Mouse (Mus musculus) T-helper 1 cell (primary cell): ENCODE results near the gene Jade1.

Experiments
- in situ Hi-C: fragments of 300-600 bp; cut with MboI, MseI; formaldehyde crosslinking; loops from one replicate; pipeline ENCODE4 v1.15.1; 2025; ENCODE audit warnings: high pct_unique_total_duplicates

Jade1 gene

DNA sequence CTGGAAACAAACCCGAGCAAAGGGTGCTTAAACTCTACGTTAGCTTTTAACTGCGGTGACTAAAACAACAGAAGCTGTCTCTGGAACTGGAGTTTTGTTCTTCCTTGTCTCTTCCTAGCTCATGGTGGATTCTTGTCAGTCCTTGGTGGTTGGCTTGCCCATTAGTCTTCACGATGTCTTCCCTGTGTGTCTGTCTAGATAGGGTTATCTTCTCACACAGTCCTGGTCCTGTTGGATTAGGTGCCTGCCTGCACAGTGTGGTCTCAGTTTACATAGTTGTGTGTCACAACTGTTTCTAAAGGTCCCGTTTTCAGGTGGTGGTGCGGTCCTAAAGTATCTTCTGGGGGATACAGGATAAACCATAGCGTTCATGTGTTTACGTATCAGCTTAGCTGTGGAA, 41.5 kb downstream of the Jade1 start:
- in situ Hi-C loops: loop anchor here (25.0 kb wide), 1 partner anchor 1060 kb away; the partner anchor contains the start of gene Intu

GRCm38 (mm10) chr3:41598412-41598811, 42.9 kb downstream of the Jade1 start:
- in situ Hi-C loops: loop anchor here (25.0 kb wide), 1 partner anchor 1061 kb away; the partner anchor contains the start of gene Intu

- in situ Hi-C loops: loop anchor here (25.0 kb wide), 1 partner anchor 1062 kb away; the partner anchor contains the start of gene Intu
These were observed 43.7 kb downstream of the Jade1 start for GRCm38 (mm10) chr3:41599226-41599625.

DNA sequence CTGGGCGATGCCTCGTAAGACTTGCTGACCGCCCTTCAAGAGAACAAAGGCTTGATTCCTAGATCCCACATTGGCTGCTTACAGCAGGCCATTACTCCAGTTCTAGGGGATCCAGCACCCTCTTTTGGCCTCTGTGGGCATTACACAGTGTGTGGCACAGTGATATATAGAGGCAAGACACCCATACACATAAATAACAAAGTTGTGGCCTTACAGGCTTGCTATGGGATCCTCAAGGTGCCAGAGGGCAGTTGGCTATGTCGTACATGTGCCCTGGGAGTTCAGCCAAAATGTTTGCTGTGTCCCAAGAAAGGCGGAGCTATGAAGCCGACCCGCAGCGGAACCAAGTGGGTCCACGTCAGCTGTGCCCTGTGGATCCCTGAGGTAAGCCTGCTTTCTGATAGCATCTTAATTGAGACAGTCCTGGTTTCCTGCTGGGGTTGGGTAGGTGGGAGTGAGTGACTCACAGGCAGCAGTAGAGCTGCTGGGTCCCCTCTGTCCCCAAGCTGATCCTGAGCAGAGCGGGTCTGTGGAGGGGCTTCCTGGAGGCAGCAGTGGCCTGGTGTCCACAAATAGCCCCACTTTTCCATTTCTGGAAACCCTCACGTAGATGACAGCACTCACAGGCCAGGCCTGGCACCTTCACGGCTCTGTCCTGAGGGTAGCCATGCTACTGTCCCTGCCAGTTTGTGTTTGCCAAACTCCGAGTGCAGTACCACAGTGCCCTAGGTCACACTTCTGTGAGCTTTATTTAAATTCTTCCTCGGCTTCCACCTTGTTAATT, 44.5 kb downstream of the Jade1 start:
- in situ Hi-C loops: loop anchor here (25.0 kb wide), 1 partner anchor 1063 kb away; the partner anchor contains the start of gene Intu

DNA sequence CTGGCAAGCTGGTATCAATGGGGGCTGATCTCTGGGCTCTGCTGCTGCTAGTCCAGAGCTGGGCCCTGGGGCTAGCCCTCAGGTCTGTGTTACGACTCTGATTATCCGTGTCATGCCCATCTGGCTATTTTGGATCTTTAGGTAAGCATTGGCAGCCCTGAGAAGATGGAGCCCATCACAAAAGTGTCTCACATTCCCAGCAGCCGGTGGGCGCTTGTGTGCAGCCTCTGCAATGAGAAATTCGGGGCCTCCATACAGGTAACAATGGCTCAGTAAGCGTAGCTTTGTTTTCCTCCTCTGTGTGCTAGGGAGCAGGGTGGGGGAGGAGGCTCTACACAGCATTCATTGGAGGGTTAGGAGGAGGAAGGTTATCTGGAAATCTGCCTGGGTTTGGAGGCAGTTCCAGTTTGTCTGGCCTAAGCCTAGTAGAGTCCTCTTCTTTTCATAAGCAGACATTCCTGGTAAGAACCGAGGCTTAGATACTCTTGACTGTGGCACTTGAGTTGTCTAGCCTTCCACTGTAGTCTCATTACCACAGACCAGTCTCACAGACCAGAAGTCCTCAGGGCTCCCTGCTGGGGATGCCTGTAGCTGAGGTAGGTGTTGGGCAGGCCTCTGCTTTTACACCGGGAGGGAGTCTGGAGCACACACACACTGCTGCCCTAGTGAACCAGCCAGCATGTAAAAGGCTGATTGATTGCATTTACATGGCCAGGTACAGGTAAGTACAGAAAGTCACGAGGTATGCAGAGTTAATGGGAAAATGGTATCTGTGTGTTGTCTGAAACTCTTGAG, 45.9 kb downstream of the Jade1 start:
- in situ Hi-C loops: no loop called here

DNA sequence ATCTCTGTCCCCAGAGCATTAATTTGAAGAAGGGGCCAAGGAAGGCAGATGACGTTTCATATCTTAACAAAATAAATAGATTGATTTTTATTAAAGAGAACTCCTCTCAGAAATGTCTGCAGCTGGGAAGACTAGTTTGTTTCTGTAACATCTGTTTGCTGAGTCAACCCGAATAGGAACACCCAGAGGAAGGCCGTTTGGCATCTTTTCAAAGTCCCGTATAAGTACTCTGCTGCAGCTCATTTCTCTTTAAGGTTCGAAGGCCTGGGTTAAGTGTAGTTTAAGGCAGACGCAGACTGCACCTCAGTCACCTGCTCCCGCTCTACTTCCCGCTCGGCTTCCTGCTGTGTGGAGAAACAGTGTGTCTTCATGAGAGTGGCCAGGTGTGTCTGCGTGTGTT, 47.4 kb downstream of the Jade1 start:
- in situ Hi-C loops: no loop called here

- in situ Hi-C loops: no loop called here
These were observed 48.0 kb downstream of the Jade1 start for GRCm38 (mm10) chr3:41603470-41604019.

- in situ Hi-C loops: no loop called here
These were observed 49.2 kb downstream of the Jade1 start for GRCm38 (mm10) chr3:41604629-41605321.

DNA sequence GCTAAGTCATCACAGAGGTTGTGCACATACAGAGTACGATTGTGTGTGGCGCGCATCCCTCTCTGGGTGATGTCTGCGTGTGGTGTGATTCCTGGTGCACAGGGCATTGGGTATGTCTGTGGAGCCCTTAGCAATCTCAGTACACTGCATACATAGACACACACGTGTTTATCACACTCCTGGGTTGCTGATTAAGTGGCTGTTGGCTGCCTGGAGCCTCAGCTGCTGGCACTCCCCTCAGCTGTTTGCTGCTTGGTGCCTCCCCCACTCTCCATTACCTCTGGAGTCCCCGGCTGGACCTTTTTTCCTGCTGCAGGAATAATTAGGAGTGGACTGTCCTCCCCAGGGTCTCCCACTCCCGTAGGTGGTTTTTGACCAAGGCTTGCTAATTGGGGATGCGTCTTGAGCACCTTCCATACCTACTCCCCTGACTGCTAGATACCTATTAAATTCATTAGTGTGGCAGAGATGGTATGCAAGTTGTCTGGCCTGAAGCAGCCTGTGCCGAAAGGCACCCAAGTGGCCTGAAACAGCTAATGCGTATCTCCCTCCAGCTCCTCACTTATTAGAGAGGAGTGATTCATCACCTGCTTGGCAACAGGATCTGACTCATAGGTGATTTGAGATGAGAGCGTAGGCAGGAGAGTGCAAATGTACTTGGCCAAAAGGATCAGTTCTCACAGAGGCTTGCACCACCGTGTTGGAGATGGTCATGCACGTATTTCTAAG, 50.2 kb downstream of the Jade1 start:
- in situ Hi-C loops: no loop called here

DNA sequence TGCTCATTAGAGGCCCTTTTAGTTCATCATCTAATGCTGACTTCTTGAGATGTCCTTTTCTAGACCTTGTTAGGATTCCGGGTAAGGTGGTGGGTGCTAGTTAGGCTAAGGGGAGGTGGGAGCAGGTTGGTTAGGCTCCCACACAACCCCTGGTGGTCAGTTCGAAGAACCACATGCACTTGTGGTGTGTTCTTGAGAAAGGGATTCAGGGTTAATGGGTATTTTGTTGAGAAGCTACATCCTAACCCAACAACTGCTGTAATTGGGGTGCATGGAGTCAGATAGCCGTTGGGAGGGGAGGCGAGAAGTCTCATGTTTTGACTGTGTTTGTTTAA, 50.8 kb downstream of the Jade1 start:
- in situ Hi-C loops: no loop called here

DNA sequence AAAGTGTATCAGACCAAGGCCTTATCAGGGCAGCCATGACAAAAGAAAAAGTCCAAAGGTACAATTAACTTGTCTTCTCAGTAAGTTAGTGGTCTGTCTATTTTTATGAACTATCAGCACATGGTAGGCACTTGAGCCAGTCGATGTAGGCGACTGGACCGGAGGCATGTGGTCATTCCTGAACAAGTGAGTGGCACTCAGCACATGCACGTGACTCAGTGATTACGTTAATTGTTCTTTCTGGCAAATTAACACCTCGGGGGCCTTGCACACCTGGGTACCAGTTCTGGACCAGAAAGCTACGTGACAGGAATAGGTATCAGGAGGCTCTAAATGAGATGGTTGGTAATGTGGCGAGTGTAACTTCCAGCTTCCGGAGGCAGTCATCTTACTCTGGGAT, 51.5 kb downstream of the Jade1 start:
- in situ Hi-C loops: no loop called here

DNA sequence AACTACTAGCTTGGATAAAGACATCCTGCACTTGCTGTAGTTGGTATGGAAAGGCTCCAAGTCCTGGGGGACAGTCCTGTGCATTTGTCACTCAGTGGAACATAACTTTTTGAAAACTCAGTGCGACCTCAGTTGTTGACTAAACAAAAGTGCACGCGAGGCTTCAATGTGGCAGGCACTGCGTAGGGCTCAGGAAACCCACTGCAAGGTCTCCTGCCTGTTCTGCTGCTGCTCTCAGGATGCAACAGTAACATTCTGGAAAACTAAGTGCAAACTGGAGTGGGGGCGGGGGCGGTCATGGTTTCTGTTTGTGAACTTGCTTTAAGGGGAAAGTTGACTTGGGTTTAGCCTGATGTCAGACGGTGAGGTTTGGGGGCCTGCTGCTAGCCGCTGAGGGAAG, 51.9 kb downstream of the Jade1 start:
- in situ Hi-C loops: no loop called here

GRCm38 (mm10) chr3:41609071-41609470, 53.5 kb downstream of the Jade1 start:
- in situ Hi-C loops: no loop called here

DNA sequence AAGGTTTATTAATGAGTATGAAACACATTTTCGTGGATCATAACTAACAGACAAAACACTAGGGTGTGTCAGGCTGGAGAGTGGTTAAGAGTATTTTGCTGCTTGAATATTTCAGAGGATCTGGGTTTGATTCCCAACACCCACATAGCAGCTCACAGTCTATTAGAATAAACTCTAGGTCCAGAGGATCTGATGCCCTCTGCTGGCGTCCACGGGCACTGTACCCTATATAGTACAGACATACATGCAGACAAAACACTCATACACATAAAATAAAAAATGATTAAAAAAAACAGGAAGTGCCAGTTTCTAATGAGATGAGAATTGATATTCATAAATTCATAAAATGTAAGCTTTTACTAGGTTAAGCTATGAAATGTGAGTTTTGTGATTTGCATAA, 56.7 kb downstream of the Jade1 start:
- in situ Hi-C loops: no loop called here

- in situ Hi-C loops: no loop called here
These were observed 58.2 kb downstream of the Jade1 start for GRCm38 (mm10) chr3:41613706-41614105.

- in situ Hi-C loops: no loop called here
These were observed 58.9 kb downstream of the Jade1 start for GRCm38 (mm10) chr3:41614230-41614985.

DNA sequence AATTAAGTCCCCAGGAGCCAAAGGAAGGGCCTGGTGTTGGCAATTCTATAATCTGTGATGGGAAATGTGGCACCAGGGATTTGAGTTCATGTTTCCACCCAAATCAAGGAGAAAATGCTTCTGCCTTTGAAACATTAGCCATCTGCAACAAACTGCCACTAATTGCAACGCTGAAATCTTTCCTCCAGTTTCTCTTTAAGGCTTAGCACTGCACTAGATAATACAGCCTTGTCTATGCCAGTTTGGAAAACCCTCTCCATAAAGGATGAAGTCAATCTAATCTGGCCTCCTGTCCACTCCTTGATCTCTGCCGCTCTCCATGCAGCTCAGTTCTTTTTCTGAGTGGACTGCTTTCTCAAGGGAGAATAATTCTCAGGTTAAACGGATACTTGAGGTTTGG, 62.5 kb downstream of the Jade1 start:
- in situ Hi-C loops: no loop called here

DNA sequence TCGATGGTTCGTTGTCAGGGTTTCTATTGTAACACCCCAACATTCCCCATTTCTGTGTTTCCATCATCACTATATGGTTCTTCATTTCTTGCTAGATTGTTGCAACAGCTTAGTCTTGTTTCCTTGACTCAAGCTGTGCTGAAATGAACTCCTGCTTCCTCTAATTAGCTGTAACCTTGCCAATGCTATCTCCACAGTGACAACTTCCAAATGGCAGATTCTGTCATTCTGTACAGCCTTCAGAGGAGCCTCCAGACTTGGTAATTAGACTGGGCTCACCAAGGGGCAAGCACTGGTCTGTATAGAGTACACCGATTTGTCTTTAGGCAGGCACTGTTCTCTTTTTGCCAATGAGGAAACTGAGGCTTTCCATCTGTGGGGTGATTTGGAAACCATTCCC, 63.0 kb downstream of the Jade1 start:
- in situ Hi-C loops: no loop called here

- in situ Hi-C loops: no loop called here
These were observed 65.4 kb downstream of the Jade1 start for GRCm38 (mm10) chr3:41620971-41621370.

GRCm38 (mm10) chr3:41655642-41656041, 100.1 kb downstream of the Jade1 start:
- in situ Hi-C loops: no loop called here
